Mouse (Mus musculus) stomach, embryonic 16.5 days (tissue): ENCODE results near the gene Mat2a. TPM values are rescaled to one million over a fixed set of nuclear protein-coding genes. Genes with fewer than 3 reads are reported as not detected.
A peak's percentile ranks its signal among the peaks of the same experiment; 100 is the strongest.

Source experiments
- ATAC-seq: fragments of 200-750 bp; cut with Nextera tagmentation; 2 replicates; pipeline ENCODE4 v1.8.0; 2017; ENCODE audit warnings: moderate number of reproducible peaks, moderate TSS enrichment; ENCODE audit not compliant: insufficient read depth, low FRiP score
- H3K27ac ChIP-seq: fragments of 300-500 bp; sonication (generic); 2 replicates; pipeline ENCODE4 v1.5.1; 2014; ENCODE audit warnings: low read length
- H3K27me3 ChIP-seq: fragments of 300-500 bp; sonication (generic); 2 replicates; pipeline ENCODE4 v1.6.1; 2014; ENCODE audit warnings: low read length, control low read depth, mixed read lengths; ENCODE audit not compliant: control insufficient read depth, insufficient read depth
- H3K36me3 ChIP-seq: fragments of 300-500 bp; sonication (generic); 2 replicates; pipeline ENCODE4 v1.6.1; 2014; ENCODE audit warnings: low read length; ENCODE audit not compliant: control insufficient read depth, insufficient read depth
- H3K4me1 ChIP-seq: fragments of 300-500 bp; sonication (generic); 2 replicates; pipeline ENCODE4 v1.6.1; 2014; ENCODE audit warnings: low read length, control low read depth, mixed read lengths; ENCODE audit not compliant: control insufficient read depth, insufficient read depth
- H3K4me2 ChIP-seq: fragments of 300-500 bp; sonication (generic); 2 replicates; pipeline ENCODE4 v1.6.1; 2014; ENCODE audit warnings: low read depth, low read length, mixed read lengths
- H3K4me3 ChIP-seq: fragments of 300-500 bp; sonication (generic); replicated peaks from 2 replicates; pipeline ENCODE4 v1.5.1; 2014; ENCODE audit warnings: mild to moderate bottlenecking, low read length
- H3K9ac ChIP-seq: fragments of 300-500 bp; sonication (generic); 2 replicates; pipeline ENCODE4 v1.6.1; 2014; ENCODE audit warnings: low read length
- H3K9me3 ChIP-seq: fragments of 300-500 bp; sonication (generic); replicated peaks from 2 replicates; pipeline ENCODE4 v1.6.1; 2016; ENCODE audit warnings: low read length, control low read depth; ENCODE audit not compliant: control insufficient read depth
- WGBS: fragments of 180-500 bp; shearing (Covaris S2); extraction: QIAGEN DNeasy Blood & Tissue Kit; methylation state at CpG from one replicate; pipeline ENCODE4 v1.1.7; 2014; 5-methylcytosine and 5-hydroxymethylcytosine counted together
- polyA plus RNA-seq: library from polyadenylated mRNA; unstranded; fragments of >200 nt; fragmentation: Nextera tagmentation; extraction: Ambion mirVana; gene quantifications from 2 replicates; pipeline ENCODE4 v1.2.1, GENCODE M21; 2015

The Mat2a gene
- polyA plus RNA-seq, 1 experiment from 2014 or later = 309 TPM

- peak within 1 kb of the TSS; percentile 99 for H3K27ac ChIP-seq
- peak within 1 kb of the TSS; percentile 71 for H3K4me3 ChIP-seq
- 1% methylated on average over 33 of the region's 33 CpGs for WGBS
- H3K36me3 ChIP-seq = peaks cover 6% of the 10 kb centered on the region; the same call in 1 of the 2 replicates
- H3K27me3 ChIP-seq = no peaks in the 10 kb centered on the region
- peak within 1 kb of the TSS; percentile 85 for H3K4me2 ChIP-seq
- peak within 1 kb of the TSS; percentile 93 for H3K9ac ChIP-seq
- H3K9me3 ChIP-seq = no peaks in the 10 kb centered on the region
- peaks cover 35% of the 10 kb centered on the region for H3K4me1 ChIP-seq
- peak; percentile 90 for ATAC-seq
These were observed 49.2 kb downstream of the Mat2a start, which contains the start of gene Vamp8 for GRCm38 (mm10) chr6:72389941-72390771. TSS of gene Vamp8 (minus strand) at chr6:72390703.

GRCm38 (mm10) chr6:72389471-72389940 is 49.9 kb downstream of the Mat2a start:
- Histone ChIP-seq H3K4me2 (peak overlapping the region; percentile 85), H3K27ac (peak overlapping the region; percentile 99), H3K9me3 (no peaks in the 10 kb centered on the region), H3K36me3 (peaks cover 9% of the 10 kb centered on the region; the same call in 1 of the 2 replicates), H3K4me1 (peaks cover 35% of the 10 kb centered on the region), H3K27me3 (no peaks in the 10 kb centered on the region), H3K9ac (peak overlapping the region; percentile 93), H3K4me3 (peak overlapping the region; percentile 71)
- WGBS = 12% methylated on average over 13 of the region's 13 CpGs
- ATAC-seq = peak; percentile 71

- Histone ChIP-seq H3K4me2 (peak overlapping the region; percentile 85), H3K27me3 (no peaks in the 10 kb centered on the region), H3K4me3 (peak overlapping the region; percentile 71), H3K9ac (peak overlapping the region; percentile 93), H3K36me3 (peaks cover 9% of the 10 kb centered on the region; the same call in 1 of the 2 replicates), H3K9me3 (no peaks in the 10 kb centered on the region), H3K4me1 (peaks cover 35% of the 10 kb centered on the region), H3K27ac (peak overlapping the region; percentile 99)
- 72% methylated on average over 6 of the region's 6 CpGs for WGBS
- ATAC-seq = no peak
These were observed 50.5 kb downstream of the Mat2a start for GRCm38 (mm10) chr6:72388791-72389329.

- Histone ChIP-seq H3K36me3 (peaks cover 9% of the 10 kb centered on the region; the same call in 1 of the 2 replicates), H3K4me2 (peak overlapping the region; percentile 85), H3K27ac (no peak overlapping the region), H3K9ac (peak overlapping the region; percentile 93), H3K4me1 (peaks cover 35% of the 10 kb centered on the region), H3K4me3 (peak overlapping the region; percentile 6), H3K27me3 (no peaks in the 10 kb centered on the region), H3K9me3 (no peaks in the 10 kb centered on the region)
- 62% methylated on average over 10 of the region's 10 CpGs for WGBS
- ATAC-seq = no peak
These were observed 51.1 kb downstream of the Mat2a start for GRCm38 (mm10) chr6:72388266-72388665.

- no peak for ATAC-seq
- H3K9me3 ChIP-seq = no peaks in the 10 kb centered on the region
- no peak overlapping the region; the same call in 1 of the 2 replicates for H3K9ac ChIP-seq
- H3K4me2 ChIP-seq = no peak overlapping the region
- no peak overlapping the region for H3K27ac ChIP-seq
- no peak overlapping the region for H3K4me3 ChIP-seq
- WGBS = 82% methylated on average over 3 of the region's 3 CpGs
- no peaks in the 10 kb centered on the region for H3K27me3 ChIP-seq
- H3K4me1 ChIP-seq = peaks cover 35% of the 10 kb centered on the region
- H3K36me3 ChIP-seq = peaks cover 9% of the 10 kb centered on the region; the same call in 1 of the 2 replicates
These were observed 51.5 kb downstream of the Mat2a start for GRCm38 (mm10) chr6:72387816-72388215.

GRCm38 (mm10) chr6:72386561-72386960 is 52.8 kb downstream of the Mat2a start:
- Histone ChIP-seq H3K36me3 (peaks cover 9% of the 10 kb centered on the region; the same call in 1 of the 2 replicates), H3K4me3 (no peak overlapping the region), H3K9me3 (no peaks in the 10 kb centered on the region), H3K27me3 (no peaks in the 10 kb centered on the region), H3K4me1 (peaks cover 35% of the 10 kb centered on the region), H3K9ac (no peak overlapping the region), H3K4me2 (no peak overlapping the region), H3K27ac (no peak overlapping the region)
- WGBS = 89% methylated on average over 2 of the region's 2 CpGs
- no peak for ATAC-seq

GRCm38 (mm10) chr6:72385258-72385657 is 54.1 kb downstream of the Mat2a start:
- peaks cover 9% of the 10 kb centered on the region; the same call in 1 of the 2 replicates for H3K36me3 ChIP-seq
- no peak overlapping the region for H3K4me2 ChIP-seq
- no peaks in the 10 kb centered on the region for H3K9me3 ChIP-seq
- no peak overlapping the region for H3K4me3 ChIP-seq
- WGBS = 71% methylated on average over 4 of the region's 4 CpGs
- H3K9ac ChIP-seq = no peak overlapping the region
- H3K27me3 ChIP-seq = no peaks in the 10 kb centered on the region
- ATAC-seq = no peak
- peaks cover 24% of the 10 kb centered on the region for H3K4me1 ChIP-seq
- H3K27ac ChIP-seq = no peak overlapping the region

GRCm38 (mm10) chr6:72383952-72384351 is 55.4 kb downstream of the Mat2a start:
- no peak overlapping the region for H3K27ac ChIP-seq
- peaks cover 9% of the 10 kb centered on the region; the same call in 1 of the 2 replicates for H3K36me3 ChIP-seq
- H3K9me3 ChIP-seq = no peaks in the 10 kb centered on the region
- peaks cover 14% of the 10 kb centered on the region for H3K4me1 ChIP-seq
- no peak overlapping the region for H3K4me2 ChIP-seq
- H3K4me3 ChIP-seq = no peak overlapping the region
- ATAC-seq = no peak
- no peaks in the 10 kb centered on the region for H3K27me3 ChIP-seq
- 88% methylated on average over 7 of the region's 7 CpGs for WGBS
- no peak overlapping the region for H3K9ac ChIP-seq
